Mouse (Mus musculus): ENCODE results near the gene Tirap. TPM values are rescaled to one million over a fixed set of nuclear protein-coding genes. Genes with fewer than 3 reads are reported as not detected.
"Not testable (repeated sequence)": the region's sequence is repeated elsewhere in the genome, so short reads cannot be mapped to it uniquely, and the experiment has no call there.

The Tirap gene
- polyA plus RNA-seq, 1 experiment from 2014 or later: 11.9 TPM

GRCm38 (mm10) chr9:35163011-35163690 lies 36.9 kb downstream of the Tirap start:
- peaks cover 13% of the 10 kb centered on the region for H3K4me1 ChIP-seq
- no peaks in the 10 kb centered on the region for H3K27me3 ChIP-seq

GRCm38 (mm10) chr9:35161721-35162120 lies 38.4 kb downstream of the Tirap start:
- Histone ChIP-seq H3K4me3 (replicated peaks) (no peak overlapping the region), H3K4me1 (peaks cover 9% of the 10 kb centered on the region), H3K9me3 (replicated peaks) (no peaks in the 10 kb centered on the region), H3K27me3 (no peaks in the 10 kb centered on the region), H3K4me2 (no peak overlapping the region), H3K36me3 (peaks cover 12% of the 10 kb centered on the region), H3K9ac (no peak overlapping the region), H3K27ac (no peak overlapping the region)
- 80% methylated on average over 7 of the region's 7 CpGs for WGBS
- ATAC-seq (replicated peaks; ENCODE audit: low FRiP score): no peak

More at GRCm38 (mm10) chr9:35163011-35163690, 36.9 kb downstream of the Tirap start:
- H3K9ac ChIP-seq: no peak overlapping the region
- ATAC-seq (replicated peaks; ENCODE audit: low FRiP score): no peak
- H3K4me3 ChIP-seq (replicated peaks): no peak overlapping the region
- 88% methylated on average over 11 of the region's 11 CpGs for WGBS
- H3K9me3 ChIP-seq (replicated peaks): no peaks in the 10 kb centered on the region
- no peak overlapping the region for H3K4me2 ChIP-seq
- H3K27ac ChIP-seq: no peak overlapping the region
- peaks cover 12% of the 10 kb centered on the region for H3K36me3 ChIP-seq

DNA sequence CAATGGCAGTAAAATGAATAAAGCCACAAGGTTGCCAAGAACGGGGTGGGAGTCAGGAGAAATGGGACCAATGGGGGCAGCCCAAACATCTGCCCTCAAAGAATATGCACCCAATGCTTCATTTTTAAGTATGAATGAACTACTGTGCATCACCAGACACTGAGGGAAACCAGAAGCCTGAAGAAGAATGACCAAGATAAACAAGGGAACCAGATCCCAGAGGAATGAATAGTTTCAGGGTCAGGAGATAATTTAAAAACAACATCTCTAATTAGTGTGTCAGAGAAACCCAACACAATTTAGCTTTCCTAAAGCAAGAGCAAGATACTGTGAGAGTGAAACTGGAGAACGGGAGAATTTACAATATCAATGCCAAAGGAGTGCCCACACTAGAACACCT lies 39.4 kb downstream of the Tirap start:
- no peaks in the 10 kb centered on the region for H3K9me3 ChIP-seq (replicated peaks)
- no peak for ATAC-seq (replicated peaks; ENCODE audit: low FRiP score)
- WGBS: 57% methylated on average over 2 of the region's 2 CpGs

DNA sequence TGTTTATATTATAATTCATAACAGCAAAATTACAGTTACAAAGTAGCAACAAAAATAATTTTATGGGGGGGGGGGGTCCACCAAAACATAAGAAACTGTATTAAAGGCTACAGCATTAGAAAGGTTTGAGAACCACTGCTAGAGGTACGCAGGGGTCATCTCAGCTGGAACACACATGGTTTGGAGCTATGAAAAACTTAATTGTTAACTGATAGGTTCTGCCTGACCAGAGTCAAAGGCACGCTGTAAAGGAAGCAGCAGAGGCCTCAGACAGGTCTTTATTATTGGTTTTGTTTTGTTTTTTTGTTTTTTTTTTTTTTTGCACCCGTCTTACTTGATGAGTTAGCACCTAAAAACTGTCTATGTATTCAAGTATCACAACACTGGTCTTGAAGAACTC lies 41.6 kb downstream of the Tirap start:
- peaks cover 7% of the 10 kb centered on the region for H3K36me3 ChIP-seq
- no peak overlapping the region for H3K4me3 ChIP-seq (replicated peaks)
- WGBS: 69% methylated on average over 3 of the region's 3 CpGs
- H3K27ac ChIP-seq: no peak overlapping the region
- no peak overlapping the region for H3K9ac ChIP-seq
- H3K27me3 ChIP-seq: no peaks in the 10 kb centered on the region
- peaks cover 11% of the 10 kb centered on the region for H3K4me1 ChIP-seq
- ATAC-seq (replicated peaks; ENCODE audit: low FRiP score): no peak
- H3K9me3 ChIP-seq (replicated peaks): no peaks in the 10 kb centered on the region
- H3K4me2 ChIP-seq: no peak overlapping the region

More for the DNA sequence above, 39.4 kb downstream of the Tirap start:
- H3K27ac ChIP-seq: no peak overlapping the region
- no peak overlapping the region for H3K4me3 ChIP-seq (replicated peaks)
- H3K27me3 ChIP-seq: no peaks in the 10 kb centered on the region
- peaks cover 11% of the 10 kb centered on the region for H3K4me1 ChIP-seq
- no peak overlapping the region for H3K4me2 ChIP-seq
- H3K36me3 ChIP-seq: peaks cover 15% of the 10 kb centered on the region
- H3K9ac ChIP-seq: no peak overlapping the region

- H3K4me1 ChIP-seq: peaks cover 8% of the 10 kb centered on the region
- no peak overlapping the region for H3K9ac ChIP-seq
- H3K36me3 ChIP-seq: 0 out of 2 replicates have a peak, but pooled peaks cover 2% of the 10 kb centered on the region
- H3K4me2 ChIP-seq: no peak overlapping the region
- ATAC-seq (replicated peaks; ENCODE audit: low FRiP score): 0 out of 2 replicates have a peak, but pooled peaks have one; percentile 22
- H3K4me3 ChIP-seq (replicated peaks): no peak overlapping the region
- no peak overlapping the region for H3K27ac ChIP-seq
- 73% methylated on average over 4 of the region's 4 CpGs for WGBS
- no peaks in the 10 kb centered on the region for H3K27me3 ChIP-seq
- no peaks in the 10 kb centered on the region for H3K9me3 ChIP-seq (replicated peaks)
Observed at GRCm38 (mm10) chr9:35156862-35157261, 43.2 kb downstream of the Tirap start.

DNA sequence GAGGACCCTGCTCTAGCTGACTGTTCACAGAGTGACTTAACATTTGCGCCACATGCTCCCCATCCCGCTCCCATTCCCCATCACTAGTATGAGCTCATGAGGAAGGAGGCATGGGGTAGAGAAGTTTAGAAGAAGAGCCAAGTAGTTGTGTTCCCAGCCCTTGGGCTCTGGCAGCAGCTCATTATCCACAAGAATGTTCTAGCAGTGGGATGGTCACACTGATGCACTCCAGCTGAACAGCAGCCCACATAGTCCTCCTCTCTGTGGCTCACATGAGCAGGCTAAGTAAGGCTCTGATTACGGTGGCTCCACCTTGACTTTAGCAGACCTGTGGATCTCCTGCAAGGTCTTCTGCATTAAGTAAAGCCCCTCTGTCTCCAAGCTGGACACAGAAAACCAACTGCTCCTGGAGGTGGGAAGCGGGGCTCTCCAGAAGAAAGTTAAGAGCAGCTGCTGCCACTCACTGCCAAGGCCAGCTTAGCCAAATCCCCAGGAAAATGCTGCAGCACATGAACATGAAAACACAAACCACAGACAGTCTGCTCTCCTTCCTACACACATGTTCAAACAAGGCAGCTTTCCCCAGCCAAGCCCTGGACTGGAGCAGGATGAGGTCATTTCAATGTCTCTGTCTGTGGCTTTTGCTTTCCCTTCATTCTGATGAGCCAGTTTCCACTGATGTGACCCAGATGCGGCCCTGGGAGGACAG lies 43.9 kb downstream of the Tirap start:
- no peaks in the 10 kb centered on the region for H3K9me3 ChIP-seq (replicated peaks)
- no peak overlapping the region for H3K4me3 ChIP-seq (replicated peaks)
- WGBS: 88% methylated on average over 5 of the region's 5 CpGs
- H3K27ac ChIP-seq: no peak overlapping the region
- H3K27me3 ChIP-seq: no peaks in the 10 kb centered on the region
- H3K36me3 ChIP-seq: 0 out of 2 replicates have a peak, but pooled peaks cover 2% of the 10 kb centered on the region
- H3K4me2 ChIP-seq: no peak overlapping the region
- ATAC-seq (replicated peaks; ENCODE audit: low FRiP score): no peak
- H3K9ac ChIP-seq: no peak overlapping the region
- peaks cover 8% of the 10 kb centered on the region for H3K4me1 ChIP-seq

- ATAC-seq (replicated peaks; ENCODE audit: low FRiP score): no peak
- H3K9ac ChIP-seq: no peak overlapping the region
- no peak overlapping the region for H3K27ac ChIP-seq
- H3K27me3 ChIP-seq: no peaks in the 10 kb centered on the region
- H3K4me2 ChIP-seq: no peak overlapping the region
- WGBS: 87% methylated on average over 1 of the region's 1 CpGs
- H3K9me3 ChIP-seq (replicated peaks): no peaks in the 10 kb centered on the region
- 0 out of 2 replicates have a peak, but pooled peaks cover 2% of the 10 kb centered on the region for H3K36me3 ChIP-seq
- H3K4me1 ChIP-seq: peaks cover 8% of the 10 kb centered on the region; the same call in 1 of the 2 replicates
- no peak overlapping the region for H3K4me3 ChIP-seq (replicated peaks)
Observed at GRCm38 (mm10) chr9:35152923-35153322, 47.2 kb downstream of the Tirap start.

DNA sequence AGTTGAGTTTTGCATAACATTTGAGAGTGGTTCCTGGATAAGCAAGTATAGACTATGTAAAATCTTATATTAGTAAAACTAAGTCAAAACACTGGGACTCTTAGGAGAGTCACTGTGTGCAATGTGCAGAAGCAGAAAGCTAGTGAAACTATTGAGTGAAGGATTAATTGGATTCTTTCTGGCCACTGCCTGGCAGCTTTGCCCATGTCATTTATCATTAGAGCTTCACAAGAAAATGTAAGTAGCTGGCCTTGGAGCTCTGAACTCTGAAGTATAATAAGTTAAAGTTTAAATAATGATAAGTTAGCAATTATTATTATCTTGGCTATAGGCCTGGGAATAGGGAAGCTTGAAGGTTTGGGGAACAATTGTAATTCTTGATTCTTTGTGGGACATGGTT lies 51.3 kb downstream of the Tirap start:
- not testable (repeated sequence) for H3K9me3 ChIP-seq (replicated peaks); H3K9ac ChIP-seq; H3K36me3 ChIP-seq; H3K4me3 ChIP-seq (replicated peaks); H3K4me1 ChIP-seq; H3K27ac ChIP-seq; H3K4me2 ChIP-seq; H3K27me3 ChIP-seq; ATAC-seq (replicated peaks; ENCODE audit: low FRiP score)

- not testable (repeated sequence) for H3K9me3 ChIP-seq (replicated peaks); H3K9ac ChIP-seq; H3K4me1 ChIP-seq; ATAC-seq (replicated peaks; ENCODE audit: low FRiP score); H3K27ac ChIP-seq; H3K27me3 ChIP-seq; H3K36me3 ChIP-seq; H3K4me2 ChIP-seq; H3K4me3 ChIP-seq (replicated peaks)
- WGBS: 93% methylated on average over 14 of the region's 14 CpGs
Observed at GRCm38 (mm10) chr9:35147261-35147660, 52.8 kb downstream of the Tirap start.

DNA sequence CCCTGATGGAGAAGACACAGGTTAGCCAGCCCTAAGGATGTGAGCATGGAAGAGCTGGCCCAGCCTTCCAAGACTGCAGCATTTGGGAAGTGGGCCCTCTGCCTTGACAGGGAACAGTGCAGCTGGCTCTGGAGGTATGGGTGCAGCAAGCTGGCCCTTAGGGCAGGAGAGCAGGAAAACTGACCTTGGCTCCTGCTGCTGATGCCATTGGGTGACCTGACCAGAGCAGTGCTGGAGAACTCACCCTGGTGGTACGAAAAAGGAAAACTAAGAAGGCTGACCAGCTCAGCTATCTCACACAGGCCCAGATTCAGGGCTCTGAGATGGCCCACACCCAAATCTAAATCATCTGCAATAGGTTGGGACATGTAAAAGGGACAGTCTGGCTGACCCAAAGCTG lies 54.3 kb downstream of the Tirap start:
- Histone ChIP-seq H3K36me3 (no peaks in the 10 kb centered on the region), H3K4me1 (no peaks in the 10 kb centered on the region), H3K9me3 (replicated peaks) (no peaks in the 10 kb centered on the region), H3K4me3 (replicated peaks) (no peak overlapping the region), H3K9ac (no peak overlapping the region), H3K4me2 (no peak overlapping the region), H3K27ac (no peak overlapping the region), H3K27me3 (no peaks in the 10 kb centered on the region)
- ATAC-seq (replicated peaks; ENCODE audit: low FRiP score): no peak
- 77% methylated on average over 1 of the region's 1 CpGs for WGBS

GRCm38 (mm10) chr9:35145118-35145517 lies 55.0 kb downstream of the Tirap start:
- 85% methylated on average over 9 of the region's 9 CpGs for WGBS
- ATAC-seq (replicated peaks; ENCODE audit: low FRiP score): no peak

DNA sequence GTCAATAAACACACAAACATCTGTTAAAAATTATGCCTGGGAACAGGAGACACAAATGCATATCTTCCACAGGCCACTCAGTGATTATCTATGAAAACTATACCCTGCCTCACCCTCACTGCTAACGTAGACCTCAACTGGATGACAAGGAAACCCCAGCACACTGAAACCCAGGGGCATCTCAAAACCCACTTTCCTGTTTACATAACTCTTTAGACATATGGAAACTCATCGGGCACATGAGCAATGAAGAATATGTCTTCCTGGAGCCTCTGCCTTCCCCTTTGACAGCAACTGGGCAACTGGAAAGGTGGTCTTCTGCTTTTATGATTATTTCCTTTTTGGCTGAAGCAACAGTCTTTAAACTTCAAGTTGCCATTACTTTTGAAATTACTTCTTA lies 57.9 kb downstream of the Tirap start:
- no peak overlapping the region for H3K4me3 ChIP-seq (replicated peaks)
- H3K4me2 ChIP-seq: no peak overlapping the region
- no peaks in the 10 kb centered on the region for H3K27me3 ChIP-seq
- no peak overlapping the region for H3K27ac ChIP-seq
- no peaks in the 10 kb centered on the region for H3K9me3 ChIP-seq (replicated peaks)
- H3K36me3 ChIP-seq: no peaks in the 10 kb centered on the region
- H3K4me1 ChIP-seq: no peaks in the 10 kb centered on the region
- WGBS: 72% methylated on average over 2 of the region's 2 CpGs
- no peak overlapping the region for H3K9ac ChIP-seq
- no peak for ATAC-seq (replicated peaks; ENCODE audit: low FRiP score)

More at GRCm38 (mm10) chr9:35145118-35145517, 55.0 kb downstream of the Tirap start:
- no peak overlapping the region for H3K27ac ChIP-seq
- no peaks in the 10 kb centered on the region for H3K27me3 ChIP-seq
- H3K4me1 ChIP-seq: no peaks in the 10 kb centered on the region
- H3K9ac ChIP-seq: no peak overlapping the region
- H3K4me3 ChIP-seq (replicated peaks): no peak overlapping the region
- H3K4me2 ChIP-seq: no peak overlapping the region
- H3K9me3 ChIP-seq (replicated peaks): no peaks in the 10 kb centered on the region
- H3K36me3 ChIP-seq: no peaks in the 10 kb centered on the region
